Mouse (Mus musculus) liver, postnatal 0 days (tissue): ENCODE results near the gene Immp2l.

ENCODE experiments used
- CTCF ChIP-seq: sonication (generic); IDR thresholded peaks from 2 replicates; pipeline ENCODE4 v1.5.1; 2016; ENCODE audit warnings: antibody characterized with exemption, low read depth
- EP300 ChIP-seq: IDR thresholded peaks from 2 replicates; pipeline ENCODE4 v1.6.1; 2016; ENCODE audit warnings: antibody characterized with exemption, low read depth, mild to moderate bottlenecking

DNA sequence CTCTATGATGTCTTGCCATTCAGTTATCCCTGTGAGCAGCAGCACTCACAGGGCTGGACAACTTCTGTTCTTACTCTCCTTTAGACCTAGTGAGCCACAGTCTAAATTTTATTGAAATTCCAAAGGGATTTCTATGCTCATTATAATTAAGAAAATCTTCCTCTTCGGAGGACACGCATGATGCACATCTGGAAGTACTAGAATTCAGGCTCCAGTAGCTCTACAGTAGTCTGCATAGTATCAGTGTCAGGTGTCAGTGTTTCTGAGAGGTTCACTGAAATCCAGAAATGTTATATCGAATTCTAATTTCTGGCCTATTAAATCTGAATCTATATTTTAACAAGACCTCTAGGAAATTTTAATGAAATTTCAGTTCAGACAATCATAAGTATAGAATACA is 265.2 kb downstream of the Immp2l start:
- TF ChIP-seq CTCF (no peak), EP300 (no peak)
